Mouse (Mus musculus) spleen, adult 2 months (tissue): ENCODE measurements at regions not wholly inside any gene's neighbourhood (a gene's known extent, or its start where the extent isn't known, plus 50 kb on each side); places are given as distances from the start of the nearest gene placed in this dataset.

Experiments
- CTCF ChIP-seq: fragments of 200-500 bp; IDR thresholded peaks from 2 replicates; pipeline ENCODE4 v1.5.1; 2011; ENCODE audit warnings: mild to moderate bottlenecking, inconsistent platforms; ENCODE audit not compliant: insufficient read depth, insufficient read length, insufficient replicate concordance; ENCODE audit errors: extremely low read depth
- POLR2A ChIP-seq: fragments of 200-500 bp; IDR thresholded peaks from 2 replicates; pipeline ENCODE4 v1.6.1; 2011; ENCODE audit warnings: low read depth, low read length, inconsistent platforms

- TF ChIP-seq CTCF (no peak), POLR2A (no peak)
These were observed 73.4 kb downstream of the Sik1 start for GRCm38 (mm10) chr17:31782251-31782650.
